8 mouse cellular contexts compared by ENCODE assay signal in the genomic region with DNA sequence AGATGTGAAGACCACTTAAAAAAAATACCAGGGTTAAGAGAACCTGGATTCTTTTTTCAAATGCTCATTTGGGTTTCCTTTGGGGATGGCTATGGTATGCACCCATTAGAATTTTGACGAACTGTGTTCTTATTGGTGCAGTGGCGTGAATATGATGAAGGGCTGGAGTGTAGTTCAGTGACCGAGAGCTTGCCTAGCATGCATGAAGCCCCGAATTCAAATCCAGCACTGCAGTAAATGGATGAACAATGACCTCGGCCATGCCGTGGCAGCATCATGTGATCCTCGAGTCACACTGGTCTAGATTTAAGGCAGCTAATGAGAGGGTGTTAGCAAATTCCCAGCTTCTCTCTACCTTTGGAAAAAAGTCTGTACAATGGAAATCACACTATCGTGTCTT.
DNase-seq lines count a peak whose midpoint lies in the region; ATAC-seq lines count a peak whose summit lies in the region.

No protein-coding gene starts in this region.

- peak overlapping the region; percentile 85 for H3K27ac ChIP-seq in heart, embryonic 11.5 days (ENCODE audit: low read depth, low read length)
- H3K27ac ChIP-seq in embryonic facial prominence, embryonic 10.5 days (replicated peaks): peak overlapping the region; percentile 90
- peak overlapping the region; percentile 88 for H3K27ac ChIP-seq in hindbrain, embryonic 11.5 days (ENCODE audit: low read depth, low read length)
- H3K27ac ChIP-seq in midbrain, embryonic 14.5 days (replicated peaks; ENCODE audit: low read depth, low read length): peak overlapping the region; percentile 98

- H3K36me3 ChIP-seq in heart, embryonic 11.5 days (ENCODE audit: control insufficient read depth, insufficient read depth, low read length): no peaks in the 10 kb centered on the region
- peaks cover under 1% of the 10 kb centered on the region; the same call in 1 of the 2 replicates for H3K36me3 ChIP-seq in embryonic facial prominence, embryonic 10.5 days (replicated peaks)
- H3K36me3 ChIP-seq in hindbrain, embryonic 11.5 days (ENCODE audit: control insufficient read depth, insufficient read depth, low read length): no peaks in the 10 kb centered on the region
- H3K36me3 ChIP-seq in midbrain, embryonic 14.5 days (ENCODE audit: control insufficient read depth, insufficient read depth, low read length): no peaks in the 10 kb centered on the region

- intact Hi-C loops in left cerebral cortex, postnatal 10 days (cut with DNase I): loop anchor here (5.0 kb wide), 1 partner anchor 71 kb away; no protein-coding TSS in a partner anchor

- H3K4me1 ChIP-seq in heart, embryonic 11.5 days (ENCODE audit: control insufficient read depth, insufficient read depth, low read length): peaks cover 22% of the 10 kb centered on the region
- peaks cover 40% of the 10 kb centered on the region for H3K4me1 ChIP-seq in embryonic facial prominence, embryonic 10.5 days
- no peaks in the 10 kb centered on the region for H3K4me1 ChIP-seq in hindbrain, embryonic 11.5 days (replicated peaks; ENCODE audit: control insufficient read depth, insufficient read depth, low read length)
- H3K4me1 ChIP-seq in midbrain, embryonic 14.5 days (ENCODE audit: control insufficient read depth, insufficient read depth, low read length): peaks cover 45% of the 10 kb centered on the region

- no peak for DNase-seq in heart, postnatal 4 days
- no peak for DNase-seq in embryonic facial prominence, embryonic 10.5 days (ENCODE audit: low spot score)
- DNase-seq in hindbrain, embryonic 11.5 days (ENCODE audit: low spot score): no peak
- no peak for DNase-seq in midbrain, embryonic 14.5 days
- DNase-seq in adrenal gland, adult 8-10 months: no peak
- no peak for DNase-seq in left cerebral cortex, postnatal 10 days (ENCODE audit: extremely low spot score in 1 of 2, low spot score in 2 of 2)
- no peak for DNase-seq in adrenal gland, adult 2 months

- no peaks in the 10 kb centered on the region for H3K9me3 ChIP-seq in heart, embryonic 11.5 days (replicated peaks; ENCODE audit: control insufficient read depth, low read length)
- H3K9me3 ChIP-seq in embryonic facial prominence, embryonic 10.5 days: no peaks in the 10 kb centered on the region
- H3K9me3 ChIP-seq in hindbrain, embryonic 11.5 days (ENCODE audit: control insufficient read depth, low read length): no peaks in the 10 kb centered on the region
- H3K9me3 ChIP-seq in midbrain, embryonic 14.5 days (ENCODE audit: control insufficient read depth, low read length): no peaks in the 10 kb centered on the region

- H3K27me3 ChIP-seq in heart, embryonic 11.5 days (ENCODE audit: control insufficient read depth, insufficient read depth, low read length): no peaks in the 10 kb centered on the region
- no peaks in the 10 kb centered on the region for H3K27me3 ChIP-seq in embryonic facial prominence, embryonic 10.5 days (replicated peaks; ENCODE audit: low read depth, poor library complexity, severe bottlenecking)
- no peaks in the 10 kb centered on the region for H3K27me3 ChIP-seq in hindbrain, embryonic 11.5 days (ENCODE audit: control insufficient read depth, insufficient read depth, low read length)
- H3K27me3 ChIP-seq in midbrain, embryonic 14.5 days (ENCODE audit: control insufficient read depth, insufficient read depth, low read length): no peaks in the 10 kb centered on the region

- WGBS in heart, embryonic 11.5 days (ENCODE audit: insufficient replicate concordance): 72% methylated on average over 8 of the region's 8 CpGs
- WGBS in embryonic facial prominence, embryonic 10.5 days: 85% methylated on average over 8 of the region's 8 CpGs
- 85% methylated on average over 8 of the region's 8 CpGs for WGBS in hindbrain, embryonic 11.5 days
- WGBS in midbrain, embryonic 14.5 days: 35% methylated on average over 8 of the region's 8 CpGs

- no peak overlapping the region for H3K9ac ChIP-seq in heart, embryonic 11.5 days (ENCODE audit: low read depth, low read length)
- no peak overlapping the region for H3K9ac ChIP-seq in hindbrain, embryonic 11.5 days (ENCODE audit: low read depth, low read length)
- H3K9ac ChIP-seq in midbrain, embryonic 14.5 days (replicated peaks; ENCODE audit: low read length): peak overlapping the region; percentile 32; the same call in 1 of the 2 replicates

- no peak overlapping the region for H3K4me3 ChIP-seq in heart, embryonic 11.5 days (ENCODE audit: low read depth, low read length)
- H3K4me3 ChIP-seq in embryonic facial prominence, embryonic 10.5 days: no peak overlapping the region
- H3K4me3 ChIP-seq in hindbrain, embryonic 11.5 days (ENCODE audit: low read depth, low read length): no peak overlapping the region
- no peak overlapping the region for H3K4me3 ChIP-seq in midbrain, embryonic 14.5 days (replicated peaks; ENCODE audit: low read depth, low read length)

- no peak for ATAC-seq in heart, embryonic 11.5 days (replicated peaks; ENCODE audit: insufficient number of reproducible peaks, low FRiP score, low TSS enrichment)
- no peak for ATAC-seq in hindbrain, embryonic 11.5 days (ENCODE audit: low FRiP score)
- ATAC-seq in midbrain, embryonic 14.5 days (ENCODE audit: low FRiP score, low TSS enrichment): no peak

- H3K4me2 ChIP-seq in heart, embryonic 11.5 days: peak overlapping the region; percentile 16; the same call in 1 of the 2 replicates
- H3K4me2 ChIP-seq in hindbrain, embryonic 11.5 days (replicated peaks; ENCODE audit: low read depth, low read length): no peak overlapping the region
- peak overlapping the region; percentile 47 for H3K4me2 ChIP-seq in midbrain, embryonic 14.5 days (ENCODE audit: low read length)
